Comparison of ENCODE assay signal across 23 mouse cellular contexts in genomic region chr1:170709034-170709433, GRCm38 (mm10).
DNase-seq lines count a peak whose midpoint lies in the region; ATAC-seq and TF ChIP-seq lines count a peak whose summit lies in the region.
"Had no signal": no experiment of that assay in that cellular context is flagged by ENCODE, and none has a peak within 500 bp of the region (broad histone marks: within the 10 kb centered on the region; RNA-seq: fewer than 3 reads in every experiment).

No protein-coding gene starts in this region.

- H3K9me3 ChIP-seq in liver, embryonic 12.5 days (replicated peaks): no peaks in the 10 kb centered on the region
- H3K9me3 ChIP-seq: embryonic facial prominence, embryonic 13.5 days; forebrain, embryonic 12.5 days; heart, embryonic 15.5 days; limb, embryonic 15.5 days; midbrain, embryonic 10.5 days; neural tube, embryonic 15.5 days had no signal

- intact Hi-C loops in heart, adult 2 months (cut with DNase I): no loop called here
- intact Hi-C loops in gastrocnemius, postnatal 36 days (cut with DNase I): no loop called here

- peaks cover 3% of the 10 kb centered on the region; the same call in 1 of the 2 replicates for H3K4me1 ChIP-seq in heart, adult 2 months (ENCODE audit: control insufficient read depth, insufficient read depth, low read length)
- peaks cover 13% of the 10 kb centered on the region for H3K4me1 ChIP-seq in liver, embryonic 12.5 days
- H3K4me1 ChIP-seq: embryonic facial prominence, embryonic 13.5 days; forebrain, embryonic 12.5 days; limb, embryonic 15.5 days; midbrain, embryonic 10.5 days; neural tube, embryonic 15.5 days had no signal

- no peak for TF ChIP-seq CTCF in heart, adult 2 months (IDR thresholded peaks at IDR 0.05)

- TF ChIP-seq EP300 in heart, adult 2 months (IDR thresholded peaks at IDR 0.05; ENCODE audit: insufficient read depth, low read depth, low read length): no peak

- H3K4me3 ChIP-seq in heart, adult 2 months: no peak overlapping the region
- H3K4me3 ChIP-seq in liver, embryonic 12.5 days: no peak overlapping the region
- H3K4me3 ChIP-seq: embryonic facial prominence, embryonic 13.5 days; erythroblast, embryonic 14.5 days; forebrain, embryonic 12.5 days; heart, embryonic 15.5 days; limb, embryonic 15.5 days; midbrain, embryonic 10.5 days; neural tube, embryonic 15.5 days had no signal

- H3K79me2 ChIP-seq in heart, adult 2 months (replicated peaks; ENCODE audit: control insufficient read depth, insufficient read depth, low read length): no peaks in the 10 kb centered on the region

- no peak overlapping the region for H3K27ac ChIP-seq in heart, adult 2 months
- H3K27ac ChIP-seq in liver, embryonic 12.5 days: 0 out of 2 replicates have a peak overlapping the region, but pooled peaks have one; percentile 22
- H3K27ac ChIP-seq: embryonic facial prominence, embryonic 13.5 days; forebrain, embryonic 12.5 days; heart, embryonic 15.5 days; hindbrain, postnatal 0 days; limb, embryonic 15.5 days; midbrain, embryonic 10.5 days; neural tube, embryonic 15.5 days had no signal

- H3K36me3 ChIP-seq in heart, adult 2 months (ENCODE audit: control insufficient read depth, insufficient read depth, low read length): peaks cover 4% of the 10 kb centered on the region; the same call in 1 of the 2 replicates
- peaks cover 22% of the 10 kb centered on the region for H3K36me3 ChIP-seq in liver, embryonic 12.5 days
- H3K36me3 ChIP-seq: forebrain, embryonic 12.5 days had no signal

- no peak overlapping the region for H3K9ac ChIP-seq in heart, adult 2 months (ENCODE audit: low read depth, low read length)
- no peak overlapping the region for H3K9ac ChIP-seq in liver, embryonic 12.5 days
- H3K9ac ChIP-seq: embryonic facial prominence, embryonic 13.5 days; forebrain, embryonic 12.5 days; heart, embryonic 15.5 days; limb, embryonic 15.5 days; neural tube, embryonic 15.5 days had no signal

- ATAC-seq in liver, embryonic 12.5 days: no peak
- ATAC-seq in common myeloid progenitor, adult 5-6 weeks (replicated peaks; ENCODE audit: low read depth, poor library complexity, severe bottlenecking): peak; percentile 59
- peak; percentile 45 for ATAC-seq in megakaryocyte progenitor cell, adult 5-6 weeks (replicated peaks; ENCODE audit: poor library complexity)
- ATAC-seq: hindbrain, postnatal 0 days; intestine, postnatal 0 days; midbrain, embryonic 16.5 days had no signal

- no peak for TF ChIP-seq POLR2A in heart, adult 2 months (IDR thresholded peaks at IDR 0.05; ENCODE audit: insufficient read depth, low read depth, low read length)

- 81% methylated on average over 3 of the region's 3 CpGs for WGBS in heart, adult 2 months
- WGBS in liver, embryonic 12.5 days (ENCODE audit: insufficient replicate concordance): 44% methylated on average over 3 of the region's 3 CpGs

- DNase-seq in heart, adult 11 months: peak; percentile 39
- no peak for DNase-seq in heart, adult 2 months
- no peak for DNase-seq in liver
- DNase-seq in testis, postnatal 14 days (ENCODE audit: low spot score): no peak
- DNase-seq in gastrocnemius, postnatal 36 days: no peak
- DNase-seq: cerebellum, adult 11-12 months; cerebellum, postnatal 10 days; lung, adult 2 months; right cerebral cortex, adult 18-20 months; right cerebral cortex, postnatal 4 days had no signal

- H3K4me2 ChIP-seq in liver, embryonic 12.5 days: no peak overlapping the region
- H3K4me2 ChIP-seq: embryonic facial prominence, embryonic 13.5 days; forebrain, embryonic 12.5 days; heart, embryonic 15.5 days; limb, embryonic 15.5 days; neural tube, embryonic 15.5 days had no signal

- H3K27me3 ChIP-seq in heart, adult 2 months (ENCODE audit: control insufficient read depth, insufficient read depth, low read length): no peaks in the 10 kb centered on the region
- H3K27me3 ChIP-seq in liver, embryonic 12.5 days (replicated peaks): no peaks in the 10 kb centered on the region
- H3K27me3 ChIP-seq: embryonic facial prominence, embryonic 13.5 days; forebrain, embryonic 12.5 days; heart, embryonic 15.5 days; limb, embryonic 15.5 days; neural tube, embryonic 15.5 days had no signal
